24 mouse cellular contexts compared by ENCODE assay signal in genomic region chr14:120519921-120520320, GRCm38 (mm10).
"Had no signal": no experiment of that assay in that cellular context is flagged by ENCODE, and none has a peak within 500 bp of the region (broad histone marks: within the 10 kb centered on the region; RNA-seq: fewer than 3 reads in every experiment).

No protein-coding gene starts in this region.

- ATAC-seq: hindbrain, embryonic 16.5 days; intestine, embryonic 15.5 days; intestine, postnatal 0 days; liver, embryonic 12.5 days had no signal

- H3K4me3 ChIP-seq: gastrocnemius, adult 2 months; heart, adult 2 months; heart, embryonic 13.5 days; heart, embryonic 15.5 days; intestine, embryonic 15.5 days; layer of hippocampus, adult 2 months; limb, embryonic 13.5 days; limb, embryonic 15.5 days; liver, embryonic 12.5 days had no signal

- H3K4me2 ChIP-seq: heart, embryonic 11.5 days; heart, embryonic 13.5 days; heart, embryonic 15.5 days; hindbrain, embryonic 14.5 days; intestine, embryonic 15.5 days; limb, embryonic 13.5 days; limb, embryonic 15.5 days; liver, embryonic 12.5 days had no signal

- H3K9me3 ChIP-seq: heart, embryonic 13.5 days; heart, embryonic 15.5 days; intestine, embryonic 15.5 days; limb, embryonic 13.5 days; limb, embryonic 15.5 days; liver, embryonic 12.5 days had no signal

- H3K9ac ChIP-seq: heart, embryonic 13.5 days; heart, embryonic 15.5 days; hindbrain, embryonic 14.5 days; intestine, embryonic 15.5 days; limb, embryonic 13.5 days; limb, embryonic 15.5 days; liver, embryonic 12.5 days; liver, embryonic 14.5 days had no signal

- H3K36me3 ChIP-seq: heart, embryonic 13.5 days; heart, embryonic 15.5 days; intestine, embryonic 15.5 days; limb, embryonic 13.5 days; limb, embryonic 15.5 days; liver, embryonic 12.5 days had no signal

- H3K4me1 ChIP-seq: heart, embryonic 13.5 days; heart, embryonic 15.5 days; intestine, embryonic 15.5 days; limb, embryonic 13.5 days; limb, embryonic 15.5 days had no signal

- H3K27me3 ChIP-seq: heart, embryonic 13.5 days; heart, embryonic 15.5 days; intestine, embryonic 15.5 days; limb, embryonic 13.5 days; limb, embryonic 15.5 days; liver, embryonic 12.5 days had no signal

- DNase-seq: gastrocnemius, adult 2 months; gastrocnemius, postnatal 10 days; gastrocnemius, postnatal 25 days; heart, adult 2 months; heart, postnatal 14 days; heart, postnatal 36 days; kidney, adult 18-20 months; kidney, adult 8-10 months; kidney, postnatal 10 days; kidney, postnatal 25 days; kidney, postnatal 4 days; left cerebral cortex, postnatal 4 days had no signal

- H3K27ac ChIP-seq: gastrocnemius, adult 2 months; heart, adult 2 months; heart, embryonic 13.5 days; heart, embryonic 15.5 days; hindbrain, embryonic 14.5 days; intestine, embryonic 15.5 days; layer of hippocampus, adult 2 months; limb, embryonic 13.5 days; limb, embryonic 15.5 days; liver, embryonic 14.5 days had no signal
